Mouse (Mus musculus) spleen, adult 2 months (tissue): ENCODE data around the gene Krt222. TPM values are rescaled to one million over a fixed set of nuclear protein-coding genes. Genes with fewer than 3 reads are reported as not detected.
A peak's percentile ranks its signal among the peaks of the same experiment; 100 is the strongest.
"Not testable (repeated sequence)": the region's sequence is repeated elsewhere in the genome, so short reads cannot be mapped to it uniquely, and the experiment has no call there.

Source experiments
- DNase-seq, 2 experiments: peaks; one replicate each; pipeline versions ENCODE4 v3.0.0 to v3.0.0-alpha.2; 2012 to 2021; ENCODE audit warnings: low spot score in 2 of 2, low read depth in 1 of 2
- H3K27ac ChIP-seq: fragments of 200-500 bp; 2 replicates; pipeline ENCODE4 v1.5.1; 2012; ENCODE audit warnings: low read length, inconsistent platforms; ENCODE audit not compliant: insufficient read depth
- H3K27me3 ChIP-seq: fragments of 200-500 bp; 2 replicates; pipeline ENCODE4 v1.6.1; 2012; ENCODE audit warnings: mild to moderate bottlenecking, moderate library complexity, low read length, inconsistent platforms; ENCODE audit not compliant: control insufficient read depth, insufficient read depth
- H3K36me3 ChIP-seq: fragments of 200-500 bp; 2 replicates; pipeline ENCODE4 v1.6.1; 2012; ENCODE audit warnings: mild to moderate bottlenecking, low read length, inconsistent platforms; ENCODE audit not compliant: control insufficient read depth, insufficient read depth
- H3K4me1 ChIP-seq: fragments of 200-500 bp; 2 replicates; pipeline ENCODE4 v1.6.1; 2011; ENCODE audit warnings: inconsistent platforms; ENCODE audit not compliant: control insufficient read depth, insufficient read depth, insufficient read length
- H3K4me3 ChIP-seq: fragments of 200-500 bp; 2 replicates; pipeline ENCODE4 v1.5.1; 2011; ENCODE audit warnings: mild to moderate bottlenecking, inconsistent platforms; ENCODE audit not compliant: insufficient read depth, insufficient read length; ENCODE audit errors: extremely low read depth
- CTCF ChIP-seq: fragments of 200-500 bp; IDR thresholded peaks from 2 replicates; pipeline ENCODE4 v1.5.1; 2011; ENCODE audit warnings: mild to moderate bottlenecking, inconsistent platforms; ENCODE audit not compliant: insufficient read depth, insufficient read length, insufficient replicate concordance; ENCODE audit errors: extremely low read depth
- POLR2A ChIP-seq: fragments of 200-500 bp; IDR thresholded peaks from 2 replicates; pipeline ENCODE4 v1.6.1; 2011; ENCODE audit warnings: low read depth, low read length, inconsistent platforms
- WGBS: fragments of 180-500 bp; shearing (Covaris S2); methylation state at CpG from one replicate; pipeline ENCODE4 v1.1.7; 2018; 5-methylcytosine and 5-hydroxymethylcytosine counted together
- polyA plus RNA-seq: library from polyadenylated mRNA; depleted of rRNA; stranded (reverse); fragments of >200 nt; gene quantifications from 2 replicates; pipeline ENCODE4 v1.2.3, GENCODE M21; 2012

The Krt222 gene
- polyA plus RNA-seq, 1 experiment: 0.70 TPM

DNA sequence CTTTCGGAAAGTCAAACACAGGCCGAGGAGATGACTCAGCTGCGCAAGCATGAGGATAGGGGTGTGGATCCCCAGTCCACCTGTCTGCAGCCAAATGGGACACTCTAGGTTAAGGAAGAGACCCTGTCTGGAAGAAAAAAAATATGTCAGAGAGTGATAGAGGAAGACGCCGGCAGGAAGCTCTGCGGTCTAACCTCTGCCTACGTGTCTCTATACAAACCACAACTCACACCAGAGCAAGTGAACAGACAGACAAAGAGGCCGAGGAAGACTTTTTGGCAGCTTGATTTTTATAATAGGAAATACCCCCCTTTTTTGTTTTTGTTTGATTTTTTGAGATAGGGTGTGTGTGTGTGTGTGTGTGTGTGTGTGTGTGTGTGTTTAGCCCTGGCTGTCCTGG lies 11.4 kb upstream of the Krt222 start:
- Histone ChIP-seq H3K27ac (no peak overlapping the region), H3K36me3 (no peaks in the 10 kb centered on the region), H3K4me3 (no peak overlapping the region), H3K4me1 (peaks cover 12% of the 10 kb centered on the region; the same call in 1 of the 2 replicates), H3K27me3 (no peaks in the 10 kb centered on the region)
- TF ChIP-seq CTCF: no peak
- TF ChIP-seq POLR2A: no peak
- DNase-seq: peak in 1 of 2 experiments; percentile 35
- WGBS: 66% methylated on average over 8 of the region's 8 CpGs

DNA sequence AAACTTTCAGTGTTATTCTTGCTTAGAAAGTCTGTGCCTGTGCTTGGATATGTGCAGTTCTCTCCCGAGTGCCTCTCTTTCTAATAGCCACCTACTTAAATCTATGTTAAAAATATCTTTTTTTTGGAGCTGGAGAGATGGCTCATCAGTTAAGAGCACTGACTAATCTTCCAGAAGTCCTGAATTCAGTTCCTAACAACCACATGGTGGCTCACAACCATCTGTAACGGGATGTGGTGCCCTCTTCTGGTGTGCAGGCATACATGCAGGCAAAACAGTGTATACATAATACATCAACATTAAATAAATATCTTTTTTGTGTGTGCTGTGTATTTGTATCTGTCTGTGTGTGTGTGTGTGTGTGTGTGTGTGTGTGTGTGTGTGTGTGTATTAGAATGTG lies 10.0 kb upstream of the Krt222 start:
- TF ChIP-seq POLR2A (no peak), CTCF (no peak)
- H3K36me3 ChIP-seq: no peaks in the 10 kb centered on the region
- peaks cover 1% of the 10 kb centered on the region; the same call in 1 of the 2 replicates for H3K27me3 ChIP-seq
- no peak for DNase-seq
- peaks cover 12% of the 10 kb centered on the region; the same call in 1 of the 2 replicates for H3K4me1 ChIP-seq
- H3K4me3 ChIP-seq: no peak overlapping the region
- no peak overlapping the region; the same call in 1 of the 2 replicates for H3K27ac ChIP-seq
- 66% methylated on average over 2 of the region's 2 CpGs for WGBS

DNA sequence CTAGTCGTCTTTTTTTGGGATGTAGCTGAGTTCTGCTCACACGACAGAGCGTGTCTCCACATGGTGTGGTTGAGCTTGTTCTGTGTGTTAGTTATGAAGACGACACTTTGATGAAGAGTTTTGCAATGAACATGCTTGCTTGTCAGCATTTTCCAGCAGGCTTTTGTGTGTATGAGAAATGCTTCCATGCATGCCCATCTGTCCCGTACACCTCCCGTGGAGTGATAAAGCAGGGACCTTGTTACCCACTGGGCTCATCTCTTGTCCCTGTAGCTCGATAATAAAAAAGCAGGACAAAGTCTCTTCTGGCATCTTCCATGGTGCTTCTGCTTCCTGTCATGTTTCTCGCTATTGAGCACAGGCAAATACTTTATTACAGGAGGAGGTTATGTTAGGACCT lies 8.8 kb upstream of the Krt222 start:
- 59% methylated on average over 8 of the region's 8 CpGs for WGBS
- Histone ChIP-seq H3K36me3 (no peaks in the 10 kb centered on the region), H3K4me3 (no peak overlapping the region), H3K27me3 (peaks cover 1% of the 10 kb centered on the region; the same call in 1 of the 2 replicates), H3K27ac (peak overlapping the region; percentile 65; the same call in 1 of the 2 replicates), H3K4me1 (peaks cover 12% of the 10 kb centered on the region; the same call in 1 of the 2 replicates)
- TF ChIP-seq CTCF: no peak
- no peak for TF ChIP-seq POLR2A
- DNase-seq: no peak

- Histone ChIP-seq H3K36me3 (no peaks in the 10 kb centered on the region), H3K27ac (no peak overlapping the region), H3K27me3 (peaks cover 1% of the 10 kb centered on the region; the same call in 1 of the 2 replicates), H3K4me3 (no peak overlapping the region), H3K4me1 (peaks cover 12% of the 10 kb centered on the region; the same call in 1 of the 2 replicates)
- TF ChIP-seq CTCF (no peak), POLR2A (no peak)
- DNase-seq: no peak
- 58% methylated on average over 3 of the region's 3 CpGs for WGBS
These were observed 6.8 kb upstream of the Krt222 start for GRCm38 (mm10) chr11:99250666-99251065.

DNA sequence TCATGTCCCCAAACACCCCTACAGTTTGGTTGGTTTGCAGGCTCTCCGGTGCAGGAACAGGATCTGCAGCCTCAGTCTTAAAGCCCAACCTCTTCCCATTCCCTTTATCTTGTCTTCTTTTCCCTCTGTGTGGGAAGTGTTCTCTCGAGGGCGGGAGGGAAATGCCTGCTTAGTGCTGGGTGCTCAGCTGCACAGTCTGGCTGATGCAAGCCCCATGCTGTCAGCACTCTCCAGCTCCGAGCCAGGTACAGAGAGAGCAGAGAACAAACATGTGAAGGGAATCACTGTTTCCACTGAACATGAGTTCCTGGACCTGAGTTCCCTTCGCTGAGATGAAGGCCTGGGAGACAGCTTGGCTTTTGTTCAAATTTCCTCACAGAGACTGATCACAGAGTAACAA lies 6.4 kb upstream of the Krt222 start:
- TF ChIP-seq POLR2A (no peak), CTCF (no peak)
- WGBS: 60% methylated on average over 5 of the region's 5 CpGs
- Histone ChIP-seq H3K27me3 (peaks cover 1% of the 10 kb centered on the region; the same call in 1 of the 2 replicates), H3K4me1 (peaks cover 12% of the 10 kb centered on the region; the same call in 1 of the 2 replicates), H3K36me3 (no peaks in the 10 kb centered on the region), H3K27ac (no peak overlapping the region), H3K4me3 (no peak overlapping the region)
- DNase-seq: no peak

DNA sequence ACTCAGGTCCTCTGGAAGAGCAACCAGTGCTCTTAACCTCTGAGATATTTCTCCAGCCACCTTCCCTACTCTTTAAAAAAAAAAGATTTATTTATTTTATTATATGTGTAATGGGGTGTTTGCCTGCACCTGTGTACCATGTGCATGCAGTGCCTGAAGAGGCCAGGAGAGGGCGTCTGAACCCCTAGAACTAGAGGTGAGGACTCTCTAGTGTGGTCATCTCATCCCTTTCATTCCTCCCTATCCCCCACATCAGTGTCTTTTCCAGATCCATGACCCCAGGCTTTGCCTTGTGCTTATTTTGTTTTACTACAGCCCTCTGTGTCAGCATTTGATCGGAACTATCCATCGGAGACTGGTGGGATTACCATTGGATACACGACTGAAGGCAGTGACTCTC lies 5.2 kb upstream of the Krt222 start:
- Histone ChIP-seq H3K27me3 (peaks cover 1% of the 10 kb centered on the region; the same call in 1 of the 2 replicates), H3K4me3 (no peak overlapping the region), H3K4me1 (peaks cover 7% of the 10 kb centered on the region; the same call in 1 of the 2 replicates), H3K27ac (no peak overlapping the region), H3K36me3 (no peaks in the 10 kb centered on the region)
- TF ChIP-seq CTCF: no peak
- no peak for TF ChIP-seq POLR2A
- 67% methylated on average over 4 of the region's 4 CpGs for WGBS
- DNase-seq: no peak

GRCm38 (mm10) chr11:99247916-99248315 lies 4.0 kb upstream of the Krt222 start:
- TF ChIP-seq POLR2A (no peak), CTCF (no peak)
- Histone ChIP-seq H3K4me3 (no peak overlapping the region), H3K36me3 (no peaks in the 10 kb centered on the region), H3K27me3 (peaks cover 1% of the 10 kb centered on the region; the same call in 1 of the 2 replicates), H3K27ac (no peak overlapping the region), H3K4me1 (peaks cover 4% of the 10 kb centered on the region; the same call in 1 of the 2 replicates)
- WGBS: 94% methylated on average over 4 of the region's 4 CpGs
- no peak for DNase-seq

DNA sequence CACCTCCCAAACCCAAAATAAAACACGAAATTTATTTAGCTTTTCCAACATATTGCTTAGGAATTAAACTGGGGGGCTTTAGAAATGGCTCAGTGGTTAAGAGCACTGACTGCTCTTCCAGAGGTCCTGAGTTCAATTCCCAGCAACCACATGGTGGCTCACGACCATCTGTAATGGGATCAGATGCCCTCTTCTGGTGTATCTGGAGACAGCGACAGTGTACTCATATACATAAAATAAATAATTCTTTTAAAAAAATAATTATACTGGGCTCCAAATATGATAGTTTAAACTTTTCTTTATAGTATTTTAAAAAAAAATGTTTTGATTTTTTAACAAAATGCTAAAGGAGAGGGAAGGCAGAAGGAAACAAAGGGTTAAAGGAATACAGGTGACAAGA lies 634 bp upstream of the Krt222 start:
- not testable (repeated sequence) for H3K4me3 ChIP-seq, DNase-seq, H3K36me3 ChIP-seq, H3K27ac ChIP-seq, H3K4me1 ChIP-seq, H3K27me3 ChIP-seq
- 56% methylated on average over 3 of the region's 3 CpGs for WGBS
